Mouse (Mus musculus): ENCODE measurements at regions not wholly inside any gene's neighbourhood (a gene's known extent, or its start where the extent isn't known, plus 50 kb on each side); places are given as distances from the start of the nearest gene placed in this dataset.

- no peaks in the 10 kb centered on the region for H3K27me3 ChIP-seq (replicated peaks)
- H3K27ac ChIP-seq (ENCODE audit: insufficient read depth, low read depth), result no peak overlapping the region
- H3K4me2 ChIP-seq (ENCODE audit: insufficient read depth, low read depth, poor library complexity, severe bottlenecking), result no peak overlapping the region
- no peak overlapping the region for H3K4me3 ChIP-seq (replicated peaks in 1 of 3; ENCODE audit: low read depth in 2 of 3, low read length in 2 of 3, poor library complexity in 1 of 3)
- no peaks in the 10 kb centered on the region for H3K36me3 ChIP-seq (replicated peaks in 1 of 2; ENCODE audit: control insufficient read depth in 1 of 2, insufficient read depth in 1 of 2, low read length in 1 of 2)
- H3K4me1 ChIP-seq (ENCODE audit: control insufficient read depth in 1 of 2, insufficient read depth in 2 of 2), result 0 out of 4 replicates have a peak, but pooled peaks cover 0 to 3% of the 10 kb centered on the region in 2 experiments
- no peak overlapping the region for H3K9ac ChIP-seq (ENCODE audit: insufficient read depth, low read depth)
- no peak for DNase-seq (ENCODE audit: extremely low read depth)
- H3K9me3 ChIP-seq (replicated peaks; ENCODE audit: low read length), result no peaks in the 10 kb centered on the region
- in situ Hi-C loops (cut with MboI; ENCODE audit: low pct_ligation_motif_present, low pct_unique_long_range_greater_than_20kb, low sequenced_read_pairs) (no loop called here), dilution Hi-C loops (cut with MboI; ENCODE audit: extremely low pct_ligation_motif_present, extremely low pct_unique_long_range_greater_than_20kb, low sequenced_read_pairs) (no loop called here)
- no peak for TF ChIP-seq USF2 (conservative IDR thresholded peaks at IDR 0.05; ENCODE audit: low read depth, low read length)
- TF ChIP-seq POLR2A (IDR thresholded peaks at IDR 0.05; ENCODE audit: low read depth, low read length), result no peak
- TF ChIP-seq MAZ (IDR thresholded peaks at IDR 0.05; ENCODE audit: low read depth, low read length), result no peak
- TF ChIP-seq ZMIZ1 (IDR thresholded peaks at IDR 0.05; ENCODE audit: low read depth, low read length), result no peak
- H3K79me2 ChIP-seq (replicated peaks; ENCODE audit: control insufficient read depth, extremely low read depth, insufficient read depth, poor library complexity, severe bottlenecking), result no peaks in the 10 kb centered on the region
These were observed 207.9 kb upstream of the Tox3 start for GRCm38 (mm10) chr8:90556079-90556427.

GRCm38 (mm10) chr8:90555415-90556078, 207.4 kb upstream of the Tox3 start:
- no peak overlapping the region for H3K4me3 ChIP-seq (replicated peaks in 1 of 3; ENCODE audit: low read depth in 2 of 3, low read length in 2 of 3, poor library complexity in 1 of 3)
- H3K36me3 ChIP-seq (replicated peaks in 1 of 2; ENCODE audit: control insufficient read depth in 1 of 2, insufficient read depth in 1 of 2, low read length in 1 of 2), result no peaks in the 10 kb centered on the region
- H3K4me2 ChIP-seq (ENCODE audit: insufficient read depth, low read depth, poor library complexity, severe bottlenecking), result no peak overlapping the region
- no peaks in the 10 kb centered on the region for H3K27me3 ChIP-seq (replicated peaks)
- H3K27ac ChIP-seq (ENCODE audit: insufficient read depth, low read depth), result no peak overlapping the region
- no peaks in the 10 kb centered on the region for H3K9me3 ChIP-seq (replicated peaks; ENCODE audit: low read length)
- in situ Hi-C loops (cut with MboI; ENCODE audit: low pct_ligation_motif_present, low pct_unique_long_range_greater_than_20kb, low sequenced_read_pairs), result no loop called here
- dilution Hi-C loops (cut with MboI; ENCODE audit: extremely low pct_ligation_motif_present, extremely low pct_unique_long_range_greater_than_20kb, low sequenced_read_pairs), result no loop called here
- no peak for DNase-seq (ENCODE audit: extremely low read depth)
- 0 out of 4 replicates have a peak, but pooled peaks cover 0 to 3% of the 10 kb centered on the region in 2 experiments for H3K4me1 ChIP-seq (ENCODE audit: control insufficient read depth in 1 of 2, insufficient read depth in 2 of 2)
- TF ChIP-seq E2F4 (IDR thresholded peaks at IDR 0.05; ENCODE audit: insufficient replicate concordance, low read depth, low read length) (no peak), POLR2A (IDR thresholded peaks at IDR 0.05; ENCODE audit: low read depth, low read length) (no peak)
- H3K79me2 ChIP-seq (replicated peaks; ENCODE audit: control insufficient read depth, extremely low read depth, insufficient read depth, poor library complexity, severe bottlenecking), result no peaks in the 10 kb centered on the region
- H3K9ac ChIP-seq (ENCODE audit: insufficient read depth, low read depth), result no peak overlapping the region

GRCm38 (mm10) chr8:90547276-90547675, 199.1 kb upstream of the Tox3 start:
- TF ChIP-seq EP300 (IDR thresholded peaks at IDR 0.05; ENCODE audit: low read length) (no peak), TCF12 (IDR thresholded peaks at IDR 0.05; ENCODE audit: low read depth, low read length) (no peak), JUND (conservative IDR thresholded peaks at IDR 0.05; ENCODE audit: low read depth, low read length) (no peak), E2F4 (IDR thresholded peaks at IDR 0.05; ENCODE audit: insufficient replicate concordance, low read depth, low read length) (no peak), NELFE (IDR thresholded peaks at IDR 0.05; ENCODE audit: low read depth, low read length) (no peak), CHD2 (IDR thresholded peaks at IDR 0.05; ENCODE audit: low read length) (no peak), ETS1 (conservative IDR thresholded peaks at IDR 0.05; ENCODE audit: low read depth, low read length) (no peak), ELF1 (IDR thresholded peaks at IDR 0.05; ENCODE audit: low read depth, low read length) (no peak), GABPA (IDR thresholded peaks at IDR 0.05; ENCODE audit: insufficient replicate concordance, low read depth, low read length) (no peak), UBTF (IDR thresholded peaks at IDR 0.05; ENCODE audit: low read depth, low read length) (no peak)
- Histone ChIP-seq H3K36me3 (replicated peaks in 1 of 2; ENCODE audit: control insufficient read depth in 1 of 2, insufficient read depth in 1 of 2, low read length in 1 of 2) (no peaks in the 10 kb centered on the region), H3K79me2 (replicated peaks; ENCODE audit: control insufficient read depth, extremely low read depth, insufficient read depth, poor library complexity, severe bottlenecking) (no peaks in the 10 kb centered on the region), H3K27me3 (replicated peaks) (no peaks in the 10 kb centered on the region), H3K4me3 (replicated peaks in 1 of 3; ENCODE audit: low read depth in 2 of 3, low read length in 2 of 3, poor library complexity in 1 of 3) (no peak overlapping the region), H3K4me2 (ENCODE audit: insufficient read depth, low read depth, poor library complexity, severe bottlenecking) (no peak overlapping the region), H3K9ac (ENCODE audit: insufficient read depth, low read depth) (no peak overlapping the region), H3K4me1 (ENCODE audit: control insufficient read depth in 1 of 2, insufficient read depth in 2 of 2) (no peaks in the 10 kb centered on the region), H3K9me3 (replicated peaks; ENCODE audit: low read length) (no peaks in the 10 kb centered on the region), H3K27ac (ENCODE audit: insufficient read depth, low read depth) (no peak overlapping the region)
- dilution Hi-C loops (cut with MboI; ENCODE audit: extremely low pct_ligation_motif_present, extremely low pct_unique_long_range_greater_than_20kb, low sequenced_read_pairs), result no loop called here
- in situ Hi-C loops (cut with MboI; ENCODE audit: low pct_ligation_motif_present, low pct_unique_long_range_greater_than_20kb, low sequenced_read_pairs), result no loop called here
- no peak for DNase-seq (ENCODE audit: extremely low read depth)

All from CH12.LX (cell line).